Mouse (Mus musculus) left cerebral cortex, postnatal 25 days (tissue): ENCODE data around the gene Tpst2. TPM values are rescaled to one million over a fixed set of nuclear protein-coding genes. Genes with fewer than 3 reads are reported as not detected.

Source experiments
- DNase-seq, 2 experiments: peaks; one replicate each; pipeline ENCODE4 v3.0.0; 2022; ENCODE audit warnings: low spot score in 2 of 2, mixed read lengths in 1 of 2
- intact Hi-C: fragments of 180-260 bp; cut with DNase I; formaldehyde crosslinking; loops from one replicate; pipeline ENCODE4 v1.15.1; 2025
- total RNA-seq, 2 experiments: library from RNA; stranded (reverse); gene quantifications; 2 replicates each; pipeline ENCODE4 v1.2.3; 2021

The Tpst2 gene
- total RNA-seq, 2 experiments from 2014 or later, result 39.0 to 43.9 TPM

GRCm38 (mm10) chr5:112252400-112252799, 24.1 kb upstream of the Tpst2 start, which contains the start of gene Cryba4:
Gene Cryba4, minus strand, starts transcription at chr5:112252518.
- intact Hi-C loops, result no loop called here
- no peak for DNase-seq

GRCm38 (mm10) chr5:112253169-112253568, 23.3 kb upstream of the Tpst2 start:
- DNase-seq, result no peak
- intact Hi-C loops, result no loop called here

GRCm38 (mm10) chr5:112254282-112254806, 22.1 kb upstream of the Tpst2 start:
- intact Hi-C loops, result no loop called here
- DNase-seq, result peak; percentile 52 to 68

- intact Hi-C loops, result no loop called here
- peak; percentile 51 to 77 for DNase-seq
These were observed 21.1 kb upstream of the Tpst2 start, which contains the start of gene Crybb1 for GRCm38 (mm10) chr5:112255426-112255825. Gene Crybb1, plus strand, starts transcription at chr5:112255815.

GRCm38 (mm10) chr5:112256457-112256856, 20.0 kb upstream of the Tpst2 start:
- intact Hi-C loops, result no loop called here
- DNase-seq, result no peak

- DNase-seq, result no peak
- intact Hi-C loops, result no loop called here
These were observed 18.6 kb upstream of the Tpst2 start for GRCm38 (mm10) chr5:112257896-112258295.

- intact Hi-C loops, result no loop called here
- no peak for DNase-seq
These were observed 16.4 kb upstream of the Tpst2 start for GRCm38 (mm10) chr5:112259862-112260650.

GRCm38 (mm10) chr5:112260818-112261217, 15.7 kb upstream of the Tpst2 start:
- DNase-seq, result no peak
- intact Hi-C loops, result no loop called here

GRCm38 (mm10) chr5:112264099-112264498, 12.4 kb upstream of the Tpst2 start:
- intact Hi-C loops, result no loop called here
- no peak for DNase-seq

GRCm38 (mm10) chr5:112265110-112265509, 11.4 kb upstream of the Tpst2 start:
- intact Hi-C loops, result no loop called here
- DNase-seq, result no peak

- DNase-seq, result peak in 1 of 2 experiments; percentile 49
- intact Hi-C loops, result no loop called here
These were observed 11.0 kb upstream of the Tpst2 start for GRCm38 (mm10) chr5:112265515-112265914.

- DNase-seq, result no peak
- intact Hi-C loops, result no loop called here
These were observed 10.3 kb upstream of the Tpst2 start for GRCm38 (mm10) chr5:112266011-112266777.

- peak; percentile 65 for DNase-seq
- intact Hi-C loops, result no loop called here
These were observed 5.5 kb upstream of the Tpst2 start for GRCm38 (mm10) chr5:112270764-112271541.

GRCm38 (mm10) chr5:112272934-112273333, 3.6 kb upstream of the Tpst2 start:
- no peak for DNase-seq
- intact Hi-C loops, result no loop called here

- DNase-seq, result no peak
- intact Hi-C loops, result no loop called here
These were observed 2.6 kb upstream of the Tpst2 start for GRCm38 (mm10) chr5:112273746-112274463.

GRCm38 (mm10) chr5:112275021-112275804, 1.3 kb upstream of the Tpst2 start:
- intact Hi-C loops, result no loop called here
- no peak for DNase-seq

GRCm38 (mm10) chr5:112276907-112277348, 437 bp downstream of the Tpst2 start:
- intact Hi-C loops, result loop anchor here (1.0 to 2.0 kb wide), 3 partner anchors 44 to 50 kb away; partner anchors contain the start of gene Tfip11
- DNase-seq, result no peak

GRCm38 (mm10) chr5:112277906-112278470, 1.5 kb downstream of the Tpst2 start:
- intact Hi-C loops, result loop anchor here (2.0 kb wide), 2 partner anchors 49 kb away; partner anchors contain the start of gene Tfip11
- no peak for DNase-seq
